Mouse (Mus musculus) thymus, postnatal 4 days (tissue): ENCODE data around the gene Sh2d6.
"Not testable (repeated sequence)": the region's sequence is repeated elsewhere in the genome, so short reads cannot be mapped to it uniquely, and the experiment has no call there.

Experiments used
- DNase-seq: peaks from one replicate; pipeline ENCODE4 v3.0.0; 2021

The Sh2d6 gene

GRCm38 (mm10) chr6:72534035-72534809, 12.7 kb upstream of the Sh2d6 start:
- DNase-seq: peak; percentile 67

- DNase-seq: not testable (repeated sequence)
Measured at GRCm38 (mm10) chr6:72533555-72533954, 12.0 kb upstream of the Sh2d6 start.

- DNase-seq: no peak
Measured at GRCm38 (mm10) chr6:72532580-72532979, 11.1 kb upstream of the Sh2d6 start.

- no peak for DNase-seq
Measured at GRCm38 (mm10) chr6:72528410-72529151, 7.1 kb upstream of the Sh2d6 start.

- no peak for DNase-seq
Measured at GRCm38 (mm10) chr6:72527070-72527469, 5.6 kb upstream of the Sh2d6 start.

- no peak for DNase-seq
Measured at GRCm38 (mm10) chr6:72524160-72524559, 2.7 kb upstream of the Sh2d6 start.

GRCm38 (mm10) chr6:72523222-72523621, 1.7 kb upstream of the Sh2d6 start:
- DNase-seq: no peak

GRCm38 (mm10) chr6:72522288-72522687, 781 bp upstream of the Sh2d6 start:
- DNase-seq: no peak

GRCm38 (mm10) chr6:72520904-72521303, 603 bp downstream of the Sh2d6 start:
- no peak for DNase-seq

GRCm38 (mm10) chr6:72519892-72520663, 1.4 kb downstream of the Sh2d6 start:
- DNase-seq: no peak

GRCm38 (mm10) chr6:72519303-72519702, 2.2 kb downstream of the Sh2d6 start:
- no peak for DNase-seq

- DNase-seq: no peak
Measured at GRCm38 (mm10) chr6:72518842-72519241, 2.7 kb downstream of the Sh2d6 start.

GRCm38 (mm10) chr6:72515644-72516043, 5.9 kb downstream of the Sh2d6 start:
- no peak for DNase-seq

GRCm38 (mm10) chr6:72513071-72513440, 8.5 kb downstream of the Sh2d6 start:
- DNase-seq: no peak

GRCm38 (mm10) chr6:72512386-72513070, 9.0 kb downstream of the Sh2d6 start:
- peak; percentile 83 for DNase-seq

- no peak for DNase-seq
Measured at GRCm38 (mm10) chr6:72510686-72511421, 10.7 kb downstream of the Sh2d6 start.

GRCm38 (mm10) chr6:72509872-72510435, 11.6 kb downstream of the Sh2d6 start:
- DNase-seq: no peak

GRCm38 (mm10) chr6:72508596-72508995, 12.9 kb downstream of the Sh2d6 start:
- no peak for DNase-seq

GRCm38 (mm10) chr6:72506104-72506503, 15.4 kb downstream of the Sh2d6 start:
- DNase-seq: no peak

GRCm38 (mm10) chr6:72503939-72504338, 17.6 kb downstream of the Sh2d6 start:
- no peak for DNase-seq

GRCm38 (mm10) chr6:72503309-72503708, 18.2 kb downstream of the Sh2d6 start:
- DNase-seq: no peak

- no peak for DNase-seq
Measured at GRCm38 (mm10) chr6:72498950-72499349, 22.6 kb downstream of the Sh2d6 start.
